Comparison of ENCODE assay signal across 12 mouse cellular contexts in the genomic region with DNA sequence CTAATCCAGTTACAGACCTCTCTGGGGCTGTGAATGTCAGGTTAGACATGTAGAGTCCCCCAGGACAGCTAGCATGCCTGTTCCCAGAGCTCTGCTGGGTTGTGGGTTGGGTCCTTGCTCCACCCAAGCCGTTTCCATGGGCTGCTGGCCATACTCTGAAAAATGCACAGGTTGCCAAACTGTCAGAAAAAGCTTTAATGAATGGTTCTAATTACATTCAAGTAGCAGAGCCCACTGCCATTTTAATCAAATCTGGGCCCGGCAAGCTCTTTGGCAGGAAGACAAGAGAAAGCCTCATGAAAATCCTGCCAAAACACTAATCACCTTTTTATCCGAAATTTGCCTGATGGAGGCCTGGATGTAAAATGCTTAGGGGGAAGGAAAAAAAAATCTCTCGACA.
DNase-seq lines count a peak whose midpoint lies in the region; ATAC-seq lines count a peak whose summit lies in the region.
"Had no signal": no experiment of that assay in that cellular context is flagged by ENCODE, and none has a peak within 500 bp of the region (broad histone marks: within the 10 kb centered on the region; RNA-seq: fewer than 3 reads in every experiment).

No protein-coding gene starts in this region.

- H3K4me3 ChIP-seq in hindbrain, embryonic 14.5 days (replicated peaks; ENCODE audit: low read length), result no peak overlapping the region
- H3K4me3 ChIP-seq in hindbrain, embryonic 11.5 days (ENCODE audit: low read depth, low read length), result no peak overlapping the region
- H3K4me3 ChIP-seq in embryonic facial prominence, embryonic 14.5 days (ENCODE audit: low read depth, low read length), result no peak overlapping the region
- H3K4me3 ChIP-seq in intestine, embryonic 16.5 days (ENCODE audit: low read length), result no peak overlapping the region
- H3K4me3 ChIP-seq: kidney, embryonic 15.5 days; neural tube, embryonic 12.5 days had no signal

- peak; percentile 76; the same call in 1 of the 2 replicates for ATAC-seq in hindbrain, embryonic 14.5 days (ENCODE audit: low FRiP score)
- no peak for ATAC-seq in hindbrain, embryonic 11.5 days (ENCODE audit: low FRiP score)
- peak; percentile 72 for ATAC-seq in embryonic facial prominence, embryonic 14.5 days (ENCODE audit: low read depth)
- no peak for ATAC-seq in intestine, embryonic 16.5 days

- DNase-seq in hindbrain, embryonic 14.5 days (ENCODE audit: low spot score), result peak; percentile 75
- no peak for DNase-seq in hindbrain, embryonic 11.5 days (ENCODE audit: low spot score)
- DNase-seq in Muller cell, postnatal 12 days (ENCODE audit: inconsistent ontology term), result peak; percentile 85
- peak; percentile 70 for DNase-seq in embryonic facial prominence, embryonic 14.5 days (ENCODE audit: low spot score)
- peak; percentile 56 to 59 for DNase-seq in layer of hippocampus, postnatal 10 days (ENCODE audit: low spot score in 2 of 2)
- no peak for DNase-seq in ovary, postnatal 10 days (ENCODE audit: low spot score)
- DNase-seq in urinary bladder, postnatal 4 days (ENCODE audit: low spot score in 2 of 2), result no peak
- DNase-seq: adrenal gland, adult 8-10 months had no signal

- no peaks in the 10 kb centered on the region for H3K36me3 ChIP-seq in hindbrain, embryonic 14.5 days (replicated peaks; ENCODE audit: control insufficient read depth, insufficient read depth)
- H3K36me3 ChIP-seq in hindbrain, embryonic 11.5 days (ENCODE audit: control insufficient read depth, insufficient read depth, low read length), result no peaks in the 10 kb centered on the region
- H3K36me3 ChIP-seq in embryonic facial prominence, embryonic 14.5 days (ENCODE audit: control insufficient read depth, insufficient read depth, low read length), result no peaks in the 10 kb centered on the region
- H3K36me3 ChIP-seq in intestine, embryonic 16.5 days (ENCODE audit: control insufficient read depth, insufficient read depth, low read length), result no peaks in the 10 kb centered on the region
- H3K36me3 ChIP-seq: kidney, embryonic 15.5 days; neural tube, embryonic 12.5 days had no signal

- H3K27ac ChIP-seq in hindbrain, embryonic 14.5 days, result no peak overlapping the region
- no peak overlapping the region for H3K27ac ChIP-seq in hindbrain, embryonic 11.5 days (ENCODE audit: low read depth, low read length)
- H3K27ac ChIP-seq in embryonic facial prominence, embryonic 14.5 days (replicated peaks; ENCODE audit: low read depth, low read length), result no peak overlapping the region; the same call in 1 of the 2 replicates
- H3K27ac ChIP-seq in intestine, embryonic 16.5 days (ENCODE audit: low read length), result no peak overlapping the region
- H3K27ac ChIP-seq: kidney, embryonic 15.5 days; macrophage; neural tube, embryonic 12.5 days had no signal

- no peak overlapping the region for H3K9ac ChIP-seq in hindbrain, embryonic 14.5 days
- no peak overlapping the region for H3K9ac ChIP-seq in hindbrain, embryonic 11.5 days (ENCODE audit: low read depth, low read length)
- H3K9ac ChIP-seq in embryonic facial prominence, embryonic 14.5 days (ENCODE audit: low read depth, low read length), result no peak overlapping the region
- H3K9ac ChIP-seq in intestine, embryonic 16.5 days (ENCODE audit: low read depth, low read length), result no peak overlapping the region
- H3K9ac ChIP-seq: kidney, embryonic 15.5 days; neural tube, embryonic 12.5 days had no signal

- H3K27me3 ChIP-seq in hindbrain, embryonic 14.5 days (ENCODE audit: control insufficient read depth, insufficient read depth, low read length), result no peaks in the 10 kb centered on the region
- no peaks in the 10 kb centered on the region for H3K27me3 ChIP-seq in hindbrain, embryonic 11.5 days (ENCODE audit: control insufficient read depth, insufficient read depth, low read length)
- H3K27me3 ChIP-seq in embryonic facial prominence, embryonic 14.5 days (replicated peaks; ENCODE audit: control insufficient read depth, insufficient read depth, low read length), result no peaks in the 10 kb centered on the region
- no peaks in the 10 kb centered on the region for H3K27me3 ChIP-seq in intestine, embryonic 16.5 days (replicated peaks; ENCODE audit: control insufficient read depth, insufficient read depth, low read length)
- H3K27me3 ChIP-seq: kidney, embryonic 15.5 days; neural tube, embryonic 12.5 days had no signal

- 38% methylated on average over 4 of the region's 4 CpGs for whole genome bisulfite sequencing in hindbrain, embryonic 14.5 days
- 74% methylated on average over 4 of the region's 4 CpGs for WGBS in hindbrain, embryonic 11.5 days
- 26% methylated on average over 4 of the region's 4 CpGs for WGBS in embryonic facial prominence, embryonic 14.5 days
- WGBS in intestine, embryonic 16.5 days, result 53% methylated on average over 4 of the region's 4 CpGs

- H3K4me2 ChIP-seq in hindbrain, embryonic 14.5 days (replicated peaks), result no peak overlapping the region
- no peak overlapping the region for H3K4me2 ChIP-seq in hindbrain, embryonic 11.5 days (replicated peaks; ENCODE audit: low read depth, low read length)
- H3K4me2 ChIP-seq in embryonic facial prominence, embryonic 14.5 days (ENCODE audit: low read depth, low read length), result no peak overlapping the region
- H3K4me2 ChIP-seq in intestine, embryonic 16.5 days (ENCODE audit: low read depth, low read length), result no peak overlapping the region
- H3K4me2 ChIP-seq: kidney, embryonic 15.5 days; neural tube, embryonic 12.5 days had no signal

- no peaks in the 10 kb centered on the region for H3K9me3 ChIP-seq in hindbrain, embryonic 14.5 days (ENCODE audit: control insufficient read depth, low read length)
- no peaks in the 10 kb centered on the region for H3K9me3 ChIP-seq in hindbrain, embryonic 11.5 days (ENCODE audit: control insufficient read depth, low read length)
- H3K9me3 ChIP-seq in embryonic facial prominence, embryonic 14.5 days (ENCODE audit: control insufficient read depth, low read length), result no peaks in the 10 kb centered on the region
- no peaks in the 10 kb centered on the region for H3K9me3 ChIP-seq in intestine, embryonic 16.5 days (ENCODE audit: control insufficient read depth, low read length)
- H3K9me3 ChIP-seq: kidney, embryonic 15.5 days; neural tube, embryonic 12.5 days had no signal

- H3K4me1 ChIP-seq in hindbrain, embryonic 14.5 days (replicated peaks; ENCODE audit: control insufficient read depth, insufficient read depth, low read length), result no peaks in the 10 kb centered on the region
- H3K4me1 ChIP-seq in hindbrain, embryonic 11.5 days (replicated peaks; ENCODE audit: control insufficient read depth, insufficient read depth, low read length), result no peaks in the 10 kb centered on the region
- H3K4me1 ChIP-seq in embryonic facial prominence, embryonic 14.5 days (ENCODE audit: control insufficient read depth, insufficient read depth, low read length), result peaks cover 4% of the 10 kb centered on the region; the same call in 1 of the 2 replicates
- H3K4me1 ChIP-seq in intestine, embryonic 16.5 days (ENCODE audit: control insufficient read depth, insufficient read depth, low read length), result no peaks in the 10 kb centered on the region
- H3K4me1 ChIP-seq: kidney, embryonic 15.5 days; neural tube, embryonic 12.5 days had no signal

Comparison
In these comparisons a context has a peak if more than half of its experiments do, and no peak if none do; other contexts are left out.
1. ATAC-seq: peak in hindbrain, embryonic 14.5 days (single experiment) and embryonic facial prominence, embryonic 14.5 days (single experiment); none in hindbrain, embryonic 11.5 days (single experiment) and intestine, embryonic 16.5 days (single experiment).
2. DNase-seq: peak in hindbrain, embryonic 14.5 days (single experiment), Muller cell, postnatal 12 days (single experiment), embryonic facial prominence, embryonic 14.5 days (single experiment) and layer of hippocampus, postnatal 10 days (2 of 2); none in hindbrain, embryonic 11.5 days (single experiment), ovary, postnatal 10 days (single experiment) and urinary bladder, postnatal 4 days (0 of 2).